Mouse (Mus musculus) CH12.LX (cell line): ENCODE results near the gene Tsen2. TPM values are rescaled to one million over a fixed set of nuclear protein-coding genes. Genes with fewer than 3 reads are reported as not detected.
A peak's percentile ranks its signal among the peaks of the same experiment; 100 is the strongest.

Experiments
- DNase-seq: peaks from one replicate; pipeline ENCODE4 v3.0.0-alpha.2; 2013; ENCODE audit errors: extremely low read depth
- H3K27ac ChIP-seq: 2 replicates; pipeline ENCODE4 v1.5.1; 2012; ENCODE audit warnings: low read depth, mild to moderate bottlenecking, control low read depth, moderate library complexity; ENCODE audit not compliant: insufficient read depth
- H3K27me3 ChIP-seq: replicated peaks from 2 replicates; pipeline ENCODE3; 2012; ENCODE audit warnings: inconsistent platforms
- H3K36me3 ChIP-seq, 2 experiments: replicated peaks in 1 of 2; 2 replicates each; pipeline versions ENCODE3 to v1.6.1; 2012; ENCODE audit warnings: inconsistent platforms in 1 of 2, low read length in 1 of 2, mild to moderate bottlenecking in 1 of 2, mixed read lengths in 1 of 2, moderate library complexity in 1 of 2; ENCODE audit not compliant: control insufficient read depth in 1 of 2, insufficient read depth in 1 of 2
- H3K4me1 ChIP-seq, 2 experiments: 2 replicates each; pipeline ENCODE4 v1.6.1; 2012; ENCODE audit warnings: inconsistent platforms in 1 of 2, moderate library complexity in 1 of 2; ENCODE audit not compliant: insufficient read depth in 2 of 2, control insufficient read depth in 1 of 2
- H3K4me2 ChIP-seq: 2 replicates; pipeline ENCODE4 v1.6.1; 2012; ENCODE audit warnings: low read depth, mild to moderate bottlenecking, control low read depth; ENCODE audit not compliant: poor library complexity, insufficient read depth, severe bottlenecking
- H3K4me3 ChIP-seq, 3 experiments: fragments of 150-350 bp in 1 of 3; sonication (generic) in 1 of 3; replicated peaks in 1 of 3; 2 replicates each; pipeline versions ENCODE3 to v1.5.1; 2011 to 2012; ENCODE audit warnings: low read depth in 2 of 3, low read length in 2 of 3, mild to moderate bottlenecking in 2 of 3, moderate library complexity in 2 of 3, control low read depth in 1 of 3, improper control_type of control experiment in 1 of 3, inconsistent platforms in 1 of 3, mixed read lengths in 1 of 3; ENCODE audit not compliant: poor library complexity in 1 of 3
- H3K79me2 ChIP-seq: replicated peaks from 2 replicates; pipeline ENCODE4 v1.6.1; 2012; ENCODE audit warnings: mild to moderate bottlenecking, moderate library complexity; ENCODE audit not compliant: control insufficient read depth, poor library complexity, insufficient read depth, severe bottlenecking; ENCODE audit errors: extremely low read depth
- H3K9ac ChIP-seq: 2 replicates; pipeline ENCODE4 v1.6.1; 2012; ENCODE audit warnings: low read depth, mild to moderate bottlenecking, control low read depth, moderate library complexity; ENCODE audit not compliant: insufficient read depth
- H3K9me3 ChIP-seq: replicated peaks from 2 replicates; pipeline ENCODE3; 2012; ENCODE audit warnings: low read length, inconsistent platforms, mixed read lengths
- BHLHE40 ChIP-seq: IDR thresholded peaks from 2 replicates; pipeline ENCODE4 v1.6.1; 2011; ENCODE audit warnings: mild to moderate bottlenecking, low read depth, low read length, improper control_type of control experiment
- CHD2 ChIP-seq: IDR thresholded peaks from 2 replicates; pipeline ENCODE4 v1.6.1; 2011; ENCODE audit warnings: low read length, improper control_type of control experiment
- ETS1 ChIP-seq: conservative IDR thresholded peaks from 2 replicates; pipeline ENCODE4 v1.6.1; 2012; ENCODE audit warnings: low read depth, mild to moderate bottlenecking, inconsistent platforms, low read length, improper control_type of control experiment, moderate library complexity
- GABPA ChIP-seq: IDR thresholded peaks from 2 replicates; pipeline ENCODE4 v1.6.1; 2012; ENCODE audit warnings: low read depth, low read length, improper control_type of control experiment, inconsistent platforms; ENCODE audit not compliant: insufficient replicate concordance
- JUND ChIP-seq: conservative IDR thresholded peaks from 2 replicates; pipeline ENCODE4 v1.6.1; 2011; ENCODE audit warnings: low read depth, low read length, improper control_type of control experiment
- KAT2A ChIP-seq: IDR thresholded peaks from 2 replicates; pipeline ENCODE4 v1.6.1; 2012; ENCODE audit warnings: low read length, improper control_type of control experiment, inconsistent platforms; ENCODE audit not compliant: insufficient replicate concordance
- NRF1 ChIP-seq: IDR thresholded peaks from 2 replicates; pipeline ENCODE4 v1.6.1; 2014; ENCODE audit warnings: low read depth, mild to moderate bottlenecking, inconsistent platforms, low read length, improper control_type of control experiment, moderate library complexity
- PAX5 ChIP-seq: IDR thresholded peaks from 2 replicates; pipeline ENCODE4 v1.6.1; 2012; ENCODE audit warnings: low read length, inconsistent platforms, mixed read lengths
- TCF12 ChIP-seq: IDR thresholded peaks from 2 replicates; pipeline ENCODE4 v1.6.1; 2014; ENCODE audit warnings: low read depth, mild to moderate bottlenecking, inconsistent platforms, low read length, improper control_type of control experiment
- UBTF ChIP-seq: IDR thresholded peaks from 2 replicates; pipeline ENCODE4 v1.6.1; 2012; ENCODE audit warnings: low read depth, mild to moderate bottlenecking, inconsistent platforms, low read length, improper control_type of control experiment, moderate library complexity
- ZC3H11A ChIP-seq: IDR thresholded peaks from 2 replicates; pipeline ENCODE4 v1.6.1; 2012; ENCODE audit warnings: low read depth, mild to moderate bottlenecking, inconsistent platforms, low read length, improper control_type of control experiment
- dilution Hi-C: fragments of 300-500 bp; cut with MboI; formaldehyde crosslinking; loops from 2 replicates; pipeline ENCODE4 v1.14.3; 2020; ENCODE audit warnings: low sequenced_read_pairs; ENCODE audit not compliant: extremely low pct_unique_long_range_greater_than_20kb, extremely low pct_ligation_motif_present
- in situ Hi-C: fragments of 300-500 bp; cut with MboI; formaldehyde crosslinking; loops from 3 replicates; pipeline ENCODE4 v1.14.3; 2019; ENCODE audit warnings: low sequenced_read_pairs, low pct_ligation_motif_present, low pct_unique_long_range_greater_than_20kb, mixed read lengths
- polyA plus RNA-seq: library from polyadenylated mRNA; unstranded; fragments of >175 nt; gene quantifications from 2 replicates; pipeline ENCODE4 v1.2.1, GENCODE M21; 2012; ENCODE audit warnings: low read depth; ENCODE audit not compliant: insufficient read length
- total RNA-seq, 2 experiments: library from RNA; depleted of rRNA; stranded (reverse); fragments of 300-350 nt in 1 of 2; fragments of >200 nt in 1 of 2; gene quantifications; 2 replicates each; pipeline ENCODE4 v1.2.3; 2012 to 2014

The Tsen2 gene
- total and polyA plus RNA-seq, 3 experiments, result 17.2 to 30.1 (median 20.4) TPM

- Histone ChIP-seq H3K4me2 (no peak overlapping the region), H3K4me1 (peaks cover 16 to 68% of the 10 kb centered on the region in 2 experiments)
- in situ Hi-C loops, result no loop called here
These were observed 21.7 kb upstream of the Tsen2 start for GRCm38 (mm10) chr6:115522691-115523146.

GRCm38 (mm10) chr6:115523201-115523600 is 21.3 kb upstream of the Tsen2 start:
- Histone ChIP-seq H3K79me2 (no peaks in the 10 kb centered on the region), H3K9ac (no peak overlapping the region), H3K4me1 (peaks cover 16 to 64% of the 10 kb centered on the region in 2 experiments), H3K27ac (no peak overlapping the region), H3K4me3 (no peak overlapping the region), H3K27me3 (no peaks in the 10 kb centered on the region)
- dilution Hi-C loops (no loop called here), in situ Hi-C loops (no loop called here)
- TF ChIP-seq NRF1 (no peak), JUND (no peak), ZC3H11A (no peak), CHD2 (no peak), KAT2A (no peak), GABPA (no peak)
- TF ChIP-seq, all 38 proteins: peak for 0
- Histone ChIP-seq H3K9me3 (no peaks in the 10 kb centered on the region), H3K4me2 (no peak overlapping the region), H3K36me3 (no peaks in the 10 kb centered on the region)
- DNase-seq, result no peak

More at GRCm38 (mm10) chr6:115522691-115523146, 21.7 kb upstream of the Tsen2 start:
- H3K9ac ChIP-seq, result no peak overlapping the region
- H3K79me2 ChIP-seq, result no peaks in the 10 kb centered on the region
- H3K9me3 ChIP-seq, result no peaks in the 10 kb centered on the region
- H3K27me3 ChIP-seq, result no peaks in the 10 kb centered on the region
- no peak overlapping the region for H3K27ac ChIP-seq
- peak; percentile 74 for DNase-seq
- dilution Hi-C loops, result no loop called here
- TF ChIP-seq PAX5 (no peak), BHLHE40 (0 out of 2 replicates have a peak, but pooled peaks have one; percentile 17), TCF12 (peak; percentile 34; the same call in 1 of the 2 replicates), ETS1 (peak; percentile 55)
- no peaks in the 10 kb centered on the region for H3K36me3 ChIP-seq
- H3K4me3 ChIP-seq, result no peak overlapping the region

GRCm38 (mm10) chr6:115524449-115524990 is 19.9 kb upstream of the Tsen2 start:
- H3K4me1 ChIP-seq, result peaks cover 11 to 55% of the 10 kb centered on the region in 2 experiments
- no peak for DNase-seq
- no peak for TF ChIP-seq UBTF
- TF ChIP-seq, all 38 proteins: peak for 0
- Histone ChIP-seq H3K27me3 (no peaks in the 10 kb centered on the region), H3K36me3 (no peaks in the 10 kb centered on the region), H3K9me3 (no peaks in the 10 kb centered on the region), H3K79me2 (no peaks in the 10 kb centered on the region), H3K9ac (no peak overlapping the region), H3K4me3 (no peak overlapping the region), H3K27ac (no peak overlapping the region), H3K4me2 (no peak overlapping the region)
- in situ Hi-C loops, result no loop called here
- dilution Hi-C loops, result no loop called here
